Mouse (Mus musculus): ENCODE measurements around the gene Hsbp1. TPM values are rescaled to one million over a fixed set of nuclear protein-coding genes. Genes with fewer than 3 reads are reported as not detected.
"Not testable (repeated sequence)": the region's sequence is repeated elsewhere in the genome, so short reads cannot be mapped to it uniquely, and the experiment has no call there.

Hsbp1 gene
- polyA plus RNA-seq (2014; fragmentation: Nextera tagmentation; extraction: Ambion mirVana) = 311 and 315 TPM in 2 replicates

GRCm38 (mm10) chr8:119344190-119344856, at the start of gene Hsbp1:
Gene Hsbp1, plus strand, starts transcription at chr8:119344488.
- Histone ChIP-seq H3K9ac (replicated peaks; ENCODE audit: low read length) (peak within 1 kb of the TSS; percentile 93), H3K4me1 (ENCODE audit: control insufficient read depth, insufficient read depth, low read length) (peaks cover 3% of the 10 kb centered on the region; the same call in 1 of the 2 replicates), H3K4me3 (ENCODE audit: low read depth, low read length) (peak within 1 kb of the TSS; percentile 97), H3K36me3 (replicated peaks; ENCODE audit: control insufficient read depth, insufficient read depth, low read depth, low read length) (peaks cover 4% of the 10 kb centered on the region), H3K9me3 (replicated peaks; ENCODE audit: control insufficient read depth, low read length) (peaks cover 3% of the 10 kb centered on the region; the same call in 1 of the 2 replicates), H3K27ac (replicated peaks; ENCODE audit: low read depth, low read length) (no peak within 1 kb of the TSS), H3K27me3 (ENCODE audit: control insufficient read depth, insufficient read depth, low read length) (no peaks in the 10 kb centered on the region), H3K4me2 (ENCODE audit: low read depth, low read length) (peak within 1 kb of the TSS; percentile 62)
- peak; percentile 98 for ATAC-seq (replicated peaks; ENCODE audit: insufficient number of reproducible peaks, low FRiP score, low TSS enrichment, low read depth)
- WGBS = 2% methylated on average over 52 of the region's 52 CpGs
- peak; percentile 99 for DNase-seq (ENCODE audit: low spot score)

GRCm38 (mm10) chr8:119295477-119295876, 48.8 kb upstream of the Hsbp1 start:
- 85% methylated on average over 13 of the region's 13 CpGs for WGBS
- ATAC-seq (replicated peaks; ENCODE audit: insufficient number of reproducible peaks, low FRiP score, low TSS enrichment, low read depth) = no peak

GRCm38 (mm10) chr8:119297752-119298151, 46.5 kb upstream of the Hsbp1 start:
- not testable (repeated sequence) for H3K27me3 ChIP-seq (ENCODE audit: control insufficient read depth, insufficient read depth, low read length); H3K9ac ChIP-seq (replicated peaks; ENCODE audit: low read length); H3K36me3 ChIP-seq (replicated peaks; ENCODE audit: control insufficient read depth, insufficient read depth, low read depth, low read length); H3K27ac ChIP-seq (replicated peaks; ENCODE audit: low read depth, low read length); H3K9me3 ChIP-seq (replicated peaks; ENCODE audit: control insufficient read depth, low read length); ATAC-seq (replicated peaks; ENCODE audit: insufficient number of reproducible peaks, low FRiP score, low TSS enrichment, low read depth); H3K4me3 ChIP-seq (ENCODE audit: low read depth, low read length); H3K4me1 ChIP-seq (ENCODE audit: control insufficient read depth, insufficient read depth, low read length); H3K4me2 ChIP-seq (ENCODE audit: low read depth, low read length)
- 34% methylated on average over 3 of the region's 3 CpGs for WGBS
- DNase-seq (ENCODE audit: low spot score) = peak; percentile 40

More at GRCm38 (mm10) chr8:119295477-119295876, 48.8 kb upstream of the Hsbp1 start:
- DNase-seq (ENCODE audit: low spot score) = no peak
- H3K4me2 ChIP-seq (ENCODE audit: low read depth, low read length) = no peak overlapping the region
- H3K27ac ChIP-seq (replicated peaks; ENCODE audit: low read depth, low read length) = no peak overlapping the region
- H3K27me3 ChIP-seq (ENCODE audit: control insufficient read depth, insufficient read depth, low read length) = no peaks in the 10 kb centered on the region
- no peak overlapping the region for H3K4me3 ChIP-seq (ENCODE audit: low read depth, low read length)
- H3K9ac ChIP-seq (replicated peaks; ENCODE audit: low read length) = no peak overlapping the region
- H3K4me1 ChIP-seq (ENCODE audit: control insufficient read depth, insufficient read depth, low read length) = no peaks in the 10 kb centered on the region
- H3K9me3 ChIP-seq (replicated peaks; ENCODE audit: control insufficient read depth, low read length) = no peaks in the 10 kb centered on the region
- H3K36me3 ChIP-seq (replicated peaks; ENCODE audit: control insufficient read depth, insufficient read depth, low read depth, low read length) = no peaks in the 10 kb centered on the region

GRCm38 (mm10) chr8:119300335-119300734, 44.0 kb upstream of the Hsbp1 start:
- Histone ChIP-seq H3K36me3 (replicated peaks; ENCODE audit: control insufficient read depth, insufficient read depth, low read depth, low read length) (no peaks in the 10 kb centered on the region), H3K9ac (replicated peaks; ENCODE audit: low read length) (no peak overlapping the region), H3K4me3 (ENCODE audit: low read depth, low read length) (no peak overlapping the region), H3K27ac (replicated peaks; ENCODE audit: low read depth, low read length) (no peak overlapping the region), H3K27me3 (ENCODE audit: control insufficient read depth, insufficient read depth, low read length) (no peaks in the 10 kb centered on the region), H3K4me2 (ENCODE audit: low read depth, low read length) (no peak overlapping the region), H3K9me3 (replicated peaks; ENCODE audit: control insufficient read depth, low read length) (no peaks in the 10 kb centered on the region), H3K4me1 (ENCODE audit: control insufficient read depth, insufficient read depth, low read length) (no peaks in the 10 kb centered on the region)
- 89% methylated on average over 5 of the region's 5 CpGs for WGBS
- ATAC-seq (replicated peaks; ENCODE audit: insufficient number of reproducible peaks, low FRiP score, low TSS enrichment, low read depth) = no peak
- no peak for DNase-seq (ENCODE audit: low spot score)

- no peak overlapping the region for H3K9ac ChIP-seq (replicated peaks; ENCODE audit: low read length)
- no peak overlapping the region for H3K27ac ChIP-seq (replicated peaks; ENCODE audit: low read depth, low read length)
- H3K9me3 ChIP-seq (replicated peaks; ENCODE audit: control insufficient read depth, low read length) = no peaks in the 10 kb centered on the region
- no peaks in the 10 kb centered on the region for H3K27me3 ChIP-seq (ENCODE audit: control insufficient read depth, insufficient read depth, low read length)
- 83% methylated on average over 8 of the region's 8 CpGs for WGBS
- no peak overlapping the region for H3K4me3 ChIP-seq (ENCODE audit: low read depth, low read length)
- no peak overlapping the region for H3K4me2 ChIP-seq (ENCODE audit: low read depth, low read length)
- H3K36me3 ChIP-seq (replicated peaks; ENCODE audit: control insufficient read depth, insufficient read depth, low read depth, low read length) = no peaks in the 10 kb centered on the region
- ATAC-seq (replicated peaks; ENCODE audit: insufficient number of reproducible peaks, low FRiP score, low TSS enrichment, low read depth) (no peak), DNase-seq (ENCODE audit: low spot score) (no peak)
- no peaks in the 10 kb centered on the region for H3K4me1 ChIP-seq (ENCODE audit: control insufficient read depth, insufficient read depth, low read length)
Measured at GRCm38 (mm10) chr8:119304196-119304595, 40.1 kb upstream of the Hsbp1 start.

GRCm38 (mm10) chr8:119311412-119311811, 32.9 kb upstream of the Hsbp1 start:
- WGBS = 33% methylated on average over 3 of the region's 3 CpGs
- H3K27ac ChIP-seq (replicated peaks; ENCODE audit: low read depth, low read length) = no peak overlapping the region
- H3K36me3 ChIP-seq (replicated peaks; ENCODE audit: control insufficient read depth, insufficient read depth, low read depth, low read length) = no peaks in the 10 kb centered on the region
- no peaks in the 10 kb centered on the region for H3K4me1 ChIP-seq (ENCODE audit: control insufficient read depth, insufficient read depth, low read length)
- no peak overlapping the region for H3K9ac ChIP-seq (replicated peaks; ENCODE audit: low read length)
- no peak for ATAC-seq (replicated peaks; ENCODE audit: insufficient number of reproducible peaks, low FRiP score, low TSS enrichment, low read depth)
- no peak overlapping the region for H3K4me2 ChIP-seq (ENCODE audit: low read depth, low read length)
- DNase-seq (ENCODE audit: low spot score) = peak; percentile 26
- H3K4me3 ChIP-seq (ENCODE audit: low read depth, low read length) = no peak overlapping the region
- H3K9me3 ChIP-seq (replicated peaks; ENCODE audit: control insufficient read depth, low read length) = no peaks in the 10 kb centered on the region
- H3K27me3 ChIP-seq (ENCODE audit: control insufficient read depth, insufficient read depth, low read length) = no peaks in the 10 kb centered on the region

GRCm38 (mm10) chr8:119323215-119323614, 21.1 kb upstream of the Hsbp1 start:
- no peaks in the 10 kb centered on the region for H3K4me1 ChIP-seq (ENCODE audit: control insufficient read depth, insufficient read depth, low read length)
- H3K27ac ChIP-seq (replicated peaks; ENCODE audit: low read depth, low read length) = no peak overlapping the region
- no peak for DNase-seq (ENCODE audit: low spot score)
- ATAC-seq (replicated peaks; ENCODE audit: insufficient number of reproducible peaks, low FRiP score, low TSS enrichment, low read depth) = no peak
- no peaks in the 10 kb centered on the region for H3K27me3 ChIP-seq (ENCODE audit: control insufficient read depth, insufficient read depth, low read length)
- no peak overlapping the region for H3K4me2 ChIP-seq (ENCODE audit: low read depth, low read length)
- WGBS = 76% methylated on average over 6 of the region's 6 CpGs
- H3K4me3 ChIP-seq (ENCODE audit: low read depth, low read length) = no peak overlapping the region
- H3K9me3 ChIP-seq (replicated peaks; ENCODE audit: control insufficient read depth, low read length) = no peaks in the 10 kb centered on the region
- H3K36me3 ChIP-seq (replicated peaks; ENCODE audit: control insufficient read depth, insufficient read depth, low read depth, low read length) = no peaks in the 10 kb centered on the region
- H3K9ac ChIP-seq (replicated peaks; ENCODE audit: low read length) = no peak overlapping the region

GRCm38 (mm10) chr8:119339546-119339945, 4.7 kb upstream of the Hsbp1 start:
- no peak overlapping the region for H3K4me3 ChIP-seq (ENCODE audit: low read depth, low read length)

More at GRCm38 (mm10) chr8:119339546-119339945, 4.7 kb upstream of the Hsbp1 start:
- DNase-seq (ENCODE audit: low spot score) (no peak), ATAC-seq (replicated peaks; ENCODE audit: insufficient number of reproducible peaks, low FRiP score, low TSS enrichment, low read depth) (no peak)
- Histone ChIP-seq H3K9ac (replicated peaks; ENCODE audit: low read length) (no peak overlapping the region), H3K27ac (replicated peaks; ENCODE audit: low read depth, low read length) (no peak overlapping the region), H3K36me3 (replicated peaks; ENCODE audit: control insufficient read depth, insufficient read depth, low read depth, low read length) (no peaks in the 10 kb centered on the region), H3K27me3 (ENCODE audit: control insufficient read depth, insufficient read depth, low read length) (no peaks in the 10 kb centered on the region; the same call in 1 of the 2 replicates), H3K4me2 (ENCODE audit: low read depth, low read length) (no peak overlapping the region), H3K9me3 (replicated peaks; ENCODE audit: control insufficient read depth, low read length) (peaks cover 3% of the 10 kb centered on the region; the same call in 1 of the 2 replicates), H3K4me1 (ENCODE audit: control insufficient read depth, insufficient read depth, low read length) (no peaks in the 10 kb centered on the region)
- 72% methylated on average over 4 of the region's 4 CpGs for WGBS

Measured in embryonic facial prominence, embryonic 11.5 days (tissue).